Mouse (Mus musculus) cerebellum, postnatal 10 days (tissue): Measurements from ENCODE around the gene Olfr1158.
"Not testable (repeated sequence)": the region's sequence is repeated elsewhere in the genome, so short reads cannot be mapped to it uniquely, and the experiment has no call there.

ENCODE experiments used
- DNase-seq, 2 experiments: peaks; one replicate each; pipeline ENCODE4 v3.0.0; 2021; ENCODE audit warnings: mixed read lengths in 2 of 2

Gene Olfr1158

GRCm38 (mm10) chr2:87989813-87990212, at the start of gene Olfr1158:
Olfr1158 (plus strand) TSS chr2:87990113.
- no peak for DNase-seq

- DNase-seq, result no peak
Measured at GRCm38 (mm10) chr2:87945037-87945436, 44.9 kb upstream of the Olfr1158 start, which contains the start of gene Olfr1155. Olfr1155 (minus strand) TSS chr2:87945137.

- no peak for DNase-seq
Measured at GRCm38 (mm10) chr2:87953000-87953399, 36.9 kb upstream of the Olfr1158 start, which contains the start of gene Olfr1156. Olfr1156 (minus strand) TSS chr2:87953100.

GRCm38 (mm10) chr2:87968199-87968598, 21.7 kb upstream of the Olfr1158 start, which contains the start of gene Olfr1157:
Olfr1157 (minus strand) TSS chr2:87968299.
- DNase-seq, result no peak

GRCm38 (mm10) chr2:87974563-87974962, 15.3 kb upstream of the Olfr1158 start, which contains the start of gene Olfr74:
Olfr74 (minus strand) TSS chr2:87974663.
- no peak for DNase-seq

- no peak for DNase-seq
Measured at GRCm38 (mm10) chr2:88007515-88008318, 17.8 kb downstream of the Olfr1158 start, which contains the start of gene Olfr1160. Olfr1160 (minus strand) TSS chr2:88008268.

- not testable (repeated sequence) for DNase-seq
Measured at GRCm38 (mm10) chr2:88022474-88022873, 32.6 kb downstream of the Olfr1158 start, which contains the start of gene Olfr1161. Olfr1161 (plus strand) TSS chr2:88022774.

GRCm38 (mm10) chr2:88037599-88037998, 47.7 kb downstream of the Olfr1158 start, which contains the start of gene Olfr73:
Olfr73 (minus strand) TSS chr2:88037699.
- no peak for DNase-seq
